Mouse (Mus musculus) cerebellum, adult 2 months (tissue): ENCODE data around the gene Traf3ip2.

Experiments
- CTCF ChIP-seq: fragments of 200-500 bp; IDR thresholded peaks from 2 replicates; pipeline ENCODE4 v1.5.1; 2011; ENCODE audit warnings: low read depth, mild to moderate bottlenecking, control low read depth, low read length, moderate library complexity, borderline replicate concordance; ENCODE audit not compliant: insufficient read depth
- POLR2A ChIP-seq: fragments of 200-500 bp; IDR thresholded peaks from 2 replicates; pipeline ENCODE4 v1.6.1; 2011; ENCODE audit warnings: low read length, control low read depth, borderline replicate concordance; ENCODE audit not compliant: insufficient read depth

- TF ChIP-seq CTCF: no peak
- TF ChIP-seq POLR2A: no peak
Measured at GRCm38 (mm10) chr10:39576466-39576865, 36.3 kb upstream of the Traf3ip2 start.
